In genomic region chr9:98424725-98425210, GRCm38 (mm10) we compare ENCODE assay signal across 8 mouse cellular contexts. TPM values are rescaled to one million over a fixed set of nuclear protein-coding genes. Genes with fewer than 3 reads are reported as not detected.
DNase-seq lines count a peak whose midpoint lies in the region; ATAC-seq lines count a peak whose summit lies in the region.

No protein-coding gene starts in this region.

- H3K9ac ChIP-seq in forebrain, embryonic 13.5 days = peak overlapping the region; percentile 70
- peak overlapping the region; percentile 60 for H3K9ac ChIP-seq in limb, embryonic 12.5 days (replicated peaks)
- peak overlapping the region; percentile 50 for H3K9ac ChIP-seq in midbrain, embryonic 12.5 days (replicated peaks)

- H3K4me2 ChIP-seq in forebrain, embryonic 13.5 days = peak overlapping the region; percentile 73
- H3K4me2 ChIP-seq in limb, embryonic 12.5 days = peak overlapping the region; percentile 73
- H3K4me2 ChIP-seq in midbrain, embryonic 12.5 days (replicated peaks) = peak overlapping the region; percentile 82

- H3K27me3 ChIP-seq in forebrain, embryonic 13.5 days = peaks cover 45% of the 10 kb centered on the region
- peaks cover 9% of the 10 kb centered on the region; the same call in 1 of the 2 replicates for H3K27me3 ChIP-seq in limb, embryonic 12.5 days
- H3K27me3 ChIP-seq in midbrain, embryonic 12.5 days = peaks cover 71% of the 10 kb centered on the region

- peak; percentile 38 to 48 for DNase-seq in lung, adult 18-20 months
- no peak for DNase-seq in lung, postnatal 25 days (ENCODE audit: low spot score)
- DNase-seq in heart, postnatal 4 days = peak; percentile 71
- peak; percentile 41 for DNase-seq in thymus, postnatal 4 days
- no peak for DNase-seq in T-cell, adult 2 months (ENCODE audit: low spot score)

- no peaks in the 10 kb centered on the region for H3K9me3 ChIP-seq in forebrain, embryonic 13.5 days (replicated peaks)
- H3K9me3 ChIP-seq in limb, embryonic 12.5 days = no peaks in the 10 kb centered on the region
- H3K9me3 ChIP-seq in midbrain, embryonic 12.5 days = no peaks in the 10 kb centered on the region

- H3K4me1 ChIP-seq in forebrain, embryonic 13.5 days = peaks cover 44% of the 10 kb centered on the region
- H3K4me1 ChIP-seq in limb, embryonic 12.5 days (replicated peaks) = peaks cover 32% of the 10 kb centered on the region
- H3K4me1 ChIP-seq in midbrain, embryonic 12.5 days = peaks cover 25% of the 10 kb centered on the region

- under 1% methylated on average over 42 of the region's 42 CpGs for WGBS in forebrain, embryonic 13.5 days
- WGBS in limb, embryonic 12.5 days = 1% methylated on average over 41 of the region's 42 CpGs
- WGBS in midbrain, embryonic 12.5 days = under 1% methylated on average over 41 of the region's 42 CpGs

- peak overlapping the region; percentile 57 for H3K4me3 ChIP-seq in forebrain, embryonic 13.5 days
- peak overlapping the region; percentile 57 for H3K4me3 ChIP-seq in limb, embryonic 12.5 days (replicated peaks)
- peak overlapping the region; percentile 52 for H3K4me3 ChIP-seq in midbrain, embryonic 12.5 days

- H3K36me3 ChIP-seq in forebrain, embryonic 13.5 days (ENCODE audit: poor library complexity, severe bottlenecking) = no peaks in the 10 kb centered on the region
- no peaks in the 10 kb centered on the region for H3K36me3 ChIP-seq in limb, embryonic 12.5 days
- H3K36me3 ChIP-seq in midbrain, embryonic 12.5 days = no peaks in the 10 kb centered on the region

- no peak overlapping the region for H3K27ac ChIP-seq in forebrain, embryonic 13.5 days
- no peak overlapping the region for H3K27ac ChIP-seq in limb, embryonic 12.5 days
- H3K27ac ChIP-seq in midbrain, embryonic 12.5 days (replicated peaks) = no peak overlapping the region

- peak; percentile 70 for ATAC-seq in forebrain, embryonic 13.5 days
- ATAC-seq in limb, embryonic 12.5 days (ENCODE audit: insufficient number of reproducible peaks, insufficient read depth, low FRiP score, low TSS enrichment, low read depth) = peak; percentile 72
- peak; percentile 75 for ATAC-seq in midbrain, embryonic 12.5 days (ENCODE audit: low FRiP score, low read depth)

RNA-seq across cellular contexts. Expression of gene Rbp1, which starts 2.0 kb away (rescaled TPM):
- 54.9 and 72.9 TPM in 2 replicates for polyA plus RNA-seq in forebrain, embryonic 13.5 days (2015; fragmentation: Nextera tagmentation; extraction: Ambion mirVana)
- 10 to 100 TPM; 22.3 to 23.2 TPM for total RNA-seq in heart, postnatal 4 days (2021)
- polyA plus RNA-seq in limb, embryonic 12.5 days (2016; fragmentation: Nextera tagmentation; extraction: Ambion mirVana) = 34.9 and 35.0 TPM in 2 replicates
- 23.3 and 32.6 TPM in 2 replicates for polyA plus RNA-seq in midbrain, embryonic 12.5 days (2016; fragmentation: Nextera tagmentation; extraction: Ambion mirVana)

Comparison
In these comparisons a context has a peak if more than half of its experiments do, and no peak if none do; other contexts are left out.
1. DNase-seq: peak in lung, adult 18-20 months (2 of 2), heart, postnatal 4 days (single experiment) and thymus, postnatal 4 days (single experiment); none in lung, postnatal 25 days (single experiment) and T-cell, adult 2 months (single experiment).
2. Peak in every context shown above with its lines, with median percentiles within 50 percentile points of each other: ATAC-seq, H3K4me2 ChIP-seq, H3K4me3 ChIP-seq and H3K9ac ChIP-seq.